Mouse (Mus musculus) ovary, adult 2 months (tissue): ENCODE measurements around the gene Nfya. TPM values are rescaled to one million over a fixed set of nuclear protein-coding genes. Genes with fewer than 3 reads are reported as not detected.

ENCODE experiments used
- polyA plus RNA-seq: library from polyadenylated mRNA; depleted of rRNA; stranded (reverse); fragments of >200 nt; gene quantifications from 2 replicates; pipeline ENCODE4 v1.2.3, GENCODE M21; 2012; rRNA removed

The Nfya gene
- 160 and 211 TPM in 2 replicates for polyA plus RNA-seq

DNA sequence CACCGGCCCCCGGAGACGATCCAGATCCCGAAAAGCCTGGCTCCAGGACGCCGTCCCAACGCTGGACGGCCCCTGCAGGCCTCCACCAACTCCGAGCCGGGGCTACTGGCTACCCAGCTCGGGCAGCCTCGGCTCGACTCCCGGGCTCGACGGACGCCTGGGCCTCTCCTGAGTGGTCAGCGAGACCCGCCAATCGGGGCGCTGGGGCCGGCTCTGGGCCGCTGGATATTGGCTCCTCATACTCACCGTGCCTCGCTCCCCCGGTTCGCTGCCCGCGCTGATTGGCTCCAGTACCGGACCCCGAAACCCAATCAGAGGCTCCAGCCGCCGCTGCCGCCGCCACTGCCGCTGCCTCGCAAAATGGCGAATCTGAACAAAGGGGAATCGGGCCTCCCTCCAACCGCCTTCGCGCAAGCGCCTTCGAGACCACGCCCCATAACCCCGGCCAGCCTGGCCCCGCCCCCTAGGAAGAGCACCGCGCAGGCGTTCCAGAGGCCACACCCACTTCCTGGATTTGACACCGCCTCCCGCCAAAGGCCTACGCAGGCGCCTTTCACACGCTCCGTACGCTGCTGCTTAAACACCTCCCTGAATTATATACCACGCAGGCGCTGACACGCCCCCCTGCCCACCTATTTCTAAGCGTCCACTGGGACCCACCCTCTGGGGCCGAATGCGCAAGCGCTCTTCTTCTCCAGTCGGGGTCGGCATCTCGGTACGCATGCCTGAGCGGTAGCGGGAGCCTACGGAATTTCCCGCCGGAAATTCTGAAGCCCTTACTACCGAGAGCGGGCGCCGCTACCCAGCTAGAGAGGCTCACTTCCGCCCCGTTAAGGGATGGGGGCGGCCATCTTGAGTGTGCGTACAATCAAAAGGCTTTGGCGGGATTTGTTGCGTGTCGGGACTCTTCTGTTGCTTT, at the start of gene Nfya, which contains the start of gene Oard1:
Nfya (minus strand) TSS at position 527 of the 919 bp plus-strand sequence.
Oard1 (plus strand) TSS at position 635 of the 919 bp plus-strand sequence.

DNA sequence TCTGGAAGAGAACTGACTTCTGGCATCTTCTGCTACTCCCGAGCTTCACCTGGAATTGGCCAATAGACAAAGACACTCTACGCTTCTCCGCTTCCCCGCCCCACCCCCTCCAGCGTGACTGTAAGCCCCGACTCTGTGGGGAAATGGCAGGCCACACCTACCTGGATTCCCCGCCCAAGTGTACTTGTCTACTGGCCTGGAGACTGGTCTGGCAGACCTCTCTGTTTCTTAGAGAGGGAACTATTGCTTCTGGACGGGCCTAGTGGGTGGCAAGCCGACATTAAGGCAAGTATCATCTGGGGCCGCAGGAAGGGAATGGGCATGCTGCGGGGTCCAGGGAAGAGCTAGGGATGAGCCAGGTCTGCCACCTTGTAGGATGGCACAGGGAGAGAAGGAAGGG, 45.0 kb upstream of the Nfya start, which contains the start of gene Unc5cl:
Unc5cl (plus strand) TSS at position 214 of the 400 bp plus-strand sequence.

DNA sequence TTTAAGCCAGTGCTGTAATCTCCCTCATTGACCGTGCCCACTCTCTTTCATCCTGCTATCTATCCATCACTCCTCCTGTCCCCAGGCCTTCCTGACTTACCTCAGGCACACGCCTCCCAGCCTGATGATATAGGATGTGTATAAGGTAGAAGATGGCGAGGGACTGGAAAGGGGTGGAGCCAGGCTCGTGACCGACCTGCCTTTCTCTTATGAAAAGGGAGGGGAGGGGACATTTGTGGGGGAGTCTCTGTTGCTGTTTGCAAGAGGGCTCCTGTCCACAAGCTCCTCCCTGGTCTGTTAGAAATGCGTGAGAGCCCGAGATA, 41.6 kb upstream of the Nfya start, which contains the start of gene Tspo2:
Tspo2 (minus strand) TSS at position 170 of the 323 bp plus-strand sequence.

DNA sequence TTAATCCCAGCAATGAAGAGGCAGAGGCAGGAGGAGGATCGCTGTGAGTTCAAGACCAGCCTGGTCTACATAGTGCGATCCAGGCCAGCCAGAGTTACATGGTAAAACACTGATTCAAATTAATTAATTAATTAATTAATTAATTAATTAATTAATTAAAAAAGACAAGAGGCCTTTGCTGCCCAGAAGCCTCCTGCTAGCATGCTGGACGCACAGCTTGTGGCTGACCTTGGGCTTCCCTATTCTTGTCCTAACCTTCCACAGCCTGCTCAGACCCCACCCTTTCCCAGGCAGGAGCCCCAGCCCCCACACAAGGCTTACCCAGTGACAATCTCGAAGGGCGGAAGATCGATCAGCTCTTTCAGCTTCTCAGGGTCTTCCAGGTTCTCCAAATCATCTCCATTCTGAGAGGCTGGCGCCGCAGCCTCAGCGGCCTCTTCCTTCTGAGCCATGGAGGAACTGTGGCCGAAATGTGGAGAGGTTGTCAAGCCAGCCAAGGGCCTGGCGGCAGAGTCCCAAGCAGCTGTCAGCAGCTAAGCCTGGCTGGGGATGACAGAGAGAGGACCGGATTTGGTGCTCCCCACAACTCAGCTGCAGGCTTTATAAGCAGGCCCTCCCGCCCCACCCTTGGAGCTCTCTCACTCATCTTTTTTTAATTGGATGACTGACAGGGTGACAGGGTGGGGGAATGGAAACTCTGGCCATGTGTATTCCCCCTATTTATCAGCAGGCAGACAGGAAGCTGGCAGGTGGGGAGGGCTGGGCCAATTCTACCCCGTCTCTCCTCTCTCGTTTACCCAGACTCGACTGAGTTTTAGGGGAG, 22.7 kb upstream of the Nfya start, which contains the start of gene Apobec2:
Apobec2 (minus strand) TSS at position 773 of the 823 bp plus-strand sequence.

DNA sequence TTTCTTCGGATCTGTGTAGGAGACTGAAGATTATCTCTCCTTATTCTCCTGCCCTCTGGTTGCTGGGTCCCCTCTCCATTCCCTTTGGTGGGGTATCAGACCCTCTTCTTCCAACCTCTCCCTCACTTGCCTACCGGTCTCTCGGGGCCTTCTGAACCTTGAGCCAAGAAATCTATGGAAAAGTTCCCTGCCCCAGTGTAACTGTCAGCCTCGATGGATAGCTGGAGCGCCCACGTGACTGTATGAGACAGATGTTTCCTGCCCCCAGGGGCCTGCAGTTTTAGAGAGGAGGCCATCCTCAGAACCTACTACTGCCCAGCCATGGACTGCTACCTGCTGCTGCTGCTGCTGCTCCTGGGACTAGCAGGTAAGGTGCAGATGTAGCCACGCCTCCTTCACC, 50.1 kb downstream of the Nfya start, which contains the start of gene Treml1:
Treml1 (plus strand) TSS at position 301 of the 400 bp plus-strand sequence.

DNA sequence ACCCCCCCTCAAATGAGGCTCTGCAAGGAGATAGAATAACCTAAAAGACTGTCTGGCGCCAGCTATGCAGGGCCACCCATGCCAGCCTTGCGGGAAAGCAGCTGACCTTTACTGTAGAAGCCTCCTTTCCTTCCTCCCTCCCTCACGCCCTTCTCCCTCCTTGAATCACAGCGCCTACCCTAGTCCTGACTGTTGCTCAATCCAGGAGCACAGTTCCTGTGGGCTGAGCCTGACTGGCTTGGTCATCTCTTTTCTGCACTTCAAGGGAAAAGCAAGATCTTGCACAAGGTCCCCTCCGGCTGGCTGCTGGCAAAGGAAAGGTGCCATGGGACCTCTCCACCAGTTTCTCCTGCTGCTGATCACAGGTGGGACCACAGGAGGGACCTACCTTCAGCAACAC, 63.5 kb downstream of the Nfya start, which contains the start of gene Trem2:
Trem2 (plus strand) TSS at position 171 of the 400 bp plus-strand sequence.

Other genes starting within 250 kb of the Nfya start
- 0.28 and 0.83 TPM in 2 replicates for gene A530064D06Rik, start 242.6 kb downstream of the Nfya start, polyA plus RNA-seq
- 0.05 and 0.07 TPM in 2 replicates for gene Trem1, start 177.1 kb downstream of the Nfya start, polyA plus RNA-seq
- not detected in 2 replicates for gene Trem3, start 162.1 kb downstream of the Nfya start, polyA plus RNA-seq
- 0.29 and 0.51 TPM in 2 replicates for gene Treml4, start 145.6 kb downstream of the Nfya start, polyA plus RNA-seq
- gene Treml2, start 110.4 kb downstream of the Nfya start, polyA plus RNA-seq, result 0.45 and 0.50 TPM in 2 replicates
- 1.3 TPM in 2 replicates for gene B430306N03Rik, start 93.8 kb downstream of the Nfya start, polyA plus RNA-seq
- 32.4 and 34.1 TPM in 2 replicates for gene Trem2, start 63.5 kb downstream of the Nfya start, polyA plus RNA-seq
- gene Treml1, start 50.0 kb downstream of the Nfya start, polyA plus RNA-seq, result 0.82 and 0.83 TPM in 2 replicates
- 3.7 and 5.5 TPM in 2 replicates for gene Oard1, start 108 bp upstream of the Nfya start, polyA plus RNA-seq
- gene Apobec2, start 23.0 kb upstream of the Nfya start, polyA plus RNA-seq, result 0.40 and 1.5 TPM in 2 replicates
- 3.8 and 4.1 TPM in 2 replicates for gene Tspo2, start 41.6 kb upstream of the Nfya start, polyA plus RNA-seq
- gene Unc5cl, start 45.0 kb upstream of the Nfya start, polyA plus RNA-seq, result 14.4 and 40.5 TPM in 2 replicates